Mouse (Mus musculus): Measurements from ENCODE around the gene Prkag1.

Gene Prkag1

DNA sequence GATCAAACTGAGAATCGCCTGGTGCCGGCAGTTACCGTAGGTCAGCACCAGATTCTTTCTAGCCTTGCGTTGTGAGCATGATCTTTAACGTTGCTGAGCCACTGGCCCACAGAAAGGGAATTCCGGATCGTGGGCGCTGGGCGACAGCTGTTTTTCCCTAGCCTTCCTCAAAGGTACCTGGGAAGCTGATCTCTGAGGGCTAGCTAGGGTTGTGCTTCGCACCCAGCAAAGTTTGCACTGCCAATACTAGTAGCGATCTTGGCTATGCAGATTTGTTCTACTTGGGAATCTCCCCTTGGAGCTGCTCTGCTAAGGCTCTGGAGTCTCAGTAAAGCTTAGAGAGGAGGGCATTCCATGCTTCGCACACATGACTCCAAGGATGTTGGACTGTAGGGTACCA is 40.1 kb downstream of the Prkag1 start:
- DNase-seq = no peak

DNA sequence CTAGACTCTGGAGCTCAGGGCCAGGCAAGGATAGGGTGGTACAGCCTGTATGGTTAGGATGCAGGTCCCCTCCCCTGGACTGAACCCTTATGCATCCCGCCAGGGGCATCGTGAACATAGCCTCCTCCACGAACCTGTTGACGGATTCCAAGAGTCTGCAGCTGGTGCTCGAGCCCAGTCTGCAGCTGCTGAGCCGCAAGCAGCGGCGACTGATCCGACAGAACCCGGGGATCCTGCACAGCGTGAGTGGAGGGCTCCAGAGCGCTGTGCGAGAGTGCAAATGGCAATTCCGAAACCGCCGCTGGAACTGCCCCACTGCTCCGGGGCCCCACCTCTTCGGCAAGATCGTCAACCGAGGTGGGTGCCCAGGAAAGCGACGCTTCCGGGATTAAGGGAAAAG is 40.6 kb downstream of the Prkag1 start:
- no peak for DNase-seq

DNA sequence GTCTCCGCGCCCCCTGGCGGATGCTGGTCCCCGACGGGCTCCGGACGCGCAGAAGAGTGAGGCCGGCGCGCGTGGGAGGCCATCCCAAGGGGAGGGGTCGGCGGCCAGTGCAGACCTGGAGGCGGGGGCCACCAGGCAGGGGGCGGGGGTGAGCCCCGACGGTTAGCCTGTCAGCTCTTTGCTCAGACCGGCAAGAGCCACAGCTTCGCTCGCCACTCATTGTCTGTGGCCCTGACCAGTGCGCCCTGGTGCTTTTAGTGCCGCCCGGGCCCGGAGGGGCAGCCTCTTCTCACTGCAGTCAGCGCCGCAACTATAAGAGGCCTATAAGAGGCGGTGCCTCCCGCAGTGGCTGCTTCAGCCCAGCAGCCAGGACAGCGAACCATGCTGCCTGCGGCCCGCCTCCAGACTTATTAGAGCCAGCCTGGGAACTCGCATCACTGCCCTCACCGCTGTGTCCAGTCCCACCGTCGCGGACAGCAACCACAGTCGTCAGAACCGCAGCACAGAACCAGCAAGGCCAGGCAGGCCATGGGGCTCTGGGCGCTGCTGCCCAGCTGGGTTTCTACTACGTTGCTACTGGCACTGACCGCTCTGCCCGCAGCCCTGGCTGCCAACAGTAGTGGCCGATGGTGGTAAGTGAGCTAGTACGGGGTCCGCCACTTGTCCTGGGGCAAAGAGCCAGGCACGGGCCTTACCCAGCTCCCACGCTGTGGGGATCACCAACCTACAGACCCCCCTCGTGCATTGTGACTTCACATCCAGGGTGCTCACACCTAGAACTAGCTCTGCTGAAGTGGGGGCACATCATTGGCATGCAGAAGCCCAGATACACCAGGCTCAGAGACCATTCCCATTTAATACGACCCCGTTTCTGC is 41.4 kb downstream of the Prkag1 start, which contains the start of gene Wnt1:
Gene Wnt1, plus strand, starts transcription at position 197 of the 875 bp plus-strand sequence.
- DNase-seq = no peak

DNA sequence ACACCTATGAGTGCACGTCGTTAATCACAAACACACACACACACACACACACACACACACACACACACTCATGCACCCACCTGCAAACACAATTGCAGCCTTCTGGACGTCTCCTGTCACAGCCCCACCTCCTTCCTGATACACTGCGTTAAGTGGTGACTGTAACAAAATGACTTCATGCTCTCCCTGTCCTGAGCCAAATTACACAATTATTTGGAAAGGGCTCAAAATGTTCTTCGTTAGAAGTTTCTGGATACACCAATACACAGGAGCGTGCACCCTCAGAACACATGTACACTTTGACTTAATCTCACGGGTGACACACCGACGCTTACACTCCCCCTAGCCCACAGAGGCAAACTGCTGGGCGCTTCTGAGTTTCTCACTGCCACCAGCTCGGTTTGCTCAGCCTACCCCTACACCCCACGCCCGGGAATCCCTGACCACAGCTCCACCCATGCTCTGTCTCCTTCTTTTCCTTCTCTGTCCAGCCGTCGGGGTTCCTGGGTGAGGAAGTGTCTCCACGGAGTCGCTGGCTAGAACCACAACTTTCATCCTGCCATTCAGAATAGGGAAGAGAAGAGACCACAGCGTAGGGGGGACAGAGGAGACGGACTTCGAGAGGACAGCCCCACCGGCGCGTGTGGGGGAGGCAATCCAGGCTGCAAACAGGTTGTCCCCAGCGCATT is 42.2 kb downstream of the Prkag1 start:
- no peak for DNase-seq

DNA sequence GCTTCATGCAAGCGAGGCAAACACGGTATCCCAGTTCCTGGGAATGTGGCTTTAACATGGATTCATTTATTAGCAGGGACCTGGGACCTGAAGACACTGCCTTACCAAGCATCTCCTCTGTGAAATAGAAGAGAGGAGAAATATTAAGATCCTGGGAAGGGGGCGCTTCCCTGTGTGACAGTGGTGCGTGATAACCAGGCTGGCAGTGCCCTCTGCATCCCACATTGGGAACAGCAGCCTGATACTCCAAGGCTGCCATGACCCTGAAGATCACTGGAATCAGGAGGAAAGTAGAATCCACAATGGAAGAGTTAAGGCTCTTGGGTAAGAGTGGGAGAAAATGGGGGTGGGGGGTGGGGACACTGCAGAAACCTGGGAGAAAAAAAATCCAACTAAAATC is 43.4 kb downstream of the Prkag1 start:
- no peak for DNase-seq

DNA sequence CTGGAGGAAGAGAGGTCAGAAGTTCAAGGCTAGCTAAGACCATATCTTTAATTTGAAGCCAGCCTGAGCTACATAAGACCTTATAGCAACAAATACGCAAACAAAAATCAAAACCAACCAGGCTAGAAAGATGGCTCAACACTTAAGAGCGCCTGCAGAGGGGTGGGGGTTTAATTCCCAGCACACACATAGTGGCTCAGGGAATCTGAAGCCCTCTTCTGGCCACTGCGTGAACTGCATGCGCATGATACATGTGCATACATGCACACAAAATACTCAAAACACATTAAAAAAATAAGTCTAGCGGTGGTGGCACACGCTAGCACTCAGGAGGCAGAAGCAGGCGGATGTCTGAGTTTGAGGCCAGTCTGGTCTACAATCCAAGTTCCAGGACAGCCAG is 45.6 kb downstream of the Prkag1 start:
- DNase-seq = no peak

DNA sequence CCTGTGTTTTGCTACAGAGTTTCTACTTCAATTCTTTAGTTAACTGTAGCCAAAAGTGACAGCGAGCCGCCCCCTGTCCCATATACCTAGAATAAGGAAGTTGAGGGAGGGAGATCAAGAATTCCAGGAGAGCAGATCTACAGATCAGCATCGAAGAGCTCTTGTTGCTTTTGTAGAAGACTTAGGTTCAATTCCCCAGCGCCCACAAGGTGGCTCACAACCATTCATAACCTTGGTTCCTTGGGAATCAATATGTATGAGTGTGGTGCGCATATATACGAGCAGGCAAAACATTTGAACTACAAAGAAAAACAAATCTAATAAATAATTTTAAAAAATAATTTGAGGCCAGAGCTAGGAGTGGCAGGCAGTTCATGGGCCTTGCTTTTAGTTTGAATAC is 50.2 kb downstream of the Prkag1 start:
- DNase-seq = no peak

DNA sequence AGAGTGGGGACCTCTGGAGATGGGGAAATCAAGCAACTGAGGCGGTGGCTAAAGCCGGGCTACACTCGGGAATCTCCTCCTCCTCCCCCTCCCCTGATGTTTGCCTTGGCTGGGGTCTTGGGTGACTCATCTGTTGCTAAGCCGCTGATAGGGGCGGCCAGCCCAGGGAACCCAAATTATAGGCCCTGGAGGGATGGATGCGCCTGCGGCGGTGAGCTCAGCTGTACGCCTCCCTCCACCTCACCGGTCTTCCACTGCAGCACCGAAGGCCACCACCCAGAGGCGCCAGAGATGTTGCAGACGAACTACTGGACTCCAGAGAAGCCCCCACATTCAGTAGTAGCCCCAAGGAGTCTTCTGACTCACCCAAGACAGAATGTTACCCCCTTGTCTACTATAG is 50.7 kb downstream of the Prkag1 start:
- DNase-seq = no peak

DNA sequence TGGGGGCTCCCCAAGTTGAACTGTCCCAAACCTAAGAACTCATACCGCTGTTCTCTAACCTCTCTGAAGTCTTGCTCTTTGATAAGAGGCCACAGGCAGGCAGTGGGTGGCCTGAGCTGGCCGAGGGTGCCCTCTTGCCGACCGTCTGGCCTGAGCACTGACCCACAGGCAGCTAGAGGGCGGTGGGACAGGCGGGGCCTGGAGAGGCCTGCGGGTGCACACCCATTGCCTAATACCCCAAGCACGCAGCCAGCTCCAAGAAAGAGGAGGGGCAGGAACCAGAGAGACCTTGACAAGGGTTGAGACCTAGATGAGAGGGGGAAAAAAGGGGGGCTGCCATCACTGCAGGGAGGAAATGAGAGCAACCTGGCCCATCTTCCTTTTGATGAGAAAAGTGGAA is 51.2 kb downstream of the Prkag1 start:
- no peak for DNase-seq

DNA sequence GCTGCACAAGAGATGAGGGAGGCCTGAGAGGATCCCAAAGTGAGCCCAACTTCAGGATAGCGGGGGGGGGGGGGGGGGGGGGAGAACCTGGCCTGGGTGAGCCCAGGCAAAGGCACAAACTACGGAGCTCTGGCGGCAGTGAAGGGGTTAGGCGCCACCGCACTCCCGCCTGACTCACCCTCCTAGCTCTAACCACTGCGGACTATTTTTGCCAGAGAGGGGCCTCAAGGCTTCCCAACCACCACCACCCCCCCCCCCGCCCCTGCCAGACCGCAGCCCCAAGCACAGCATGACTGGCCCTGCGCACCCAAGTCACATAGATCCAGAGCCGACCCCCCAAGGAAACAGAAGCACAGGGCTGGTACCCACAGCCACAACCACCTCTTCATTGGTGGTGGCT is 52.5 kb downstream of the Prkag1 start:
- DNase-seq = no peak

DNA sequence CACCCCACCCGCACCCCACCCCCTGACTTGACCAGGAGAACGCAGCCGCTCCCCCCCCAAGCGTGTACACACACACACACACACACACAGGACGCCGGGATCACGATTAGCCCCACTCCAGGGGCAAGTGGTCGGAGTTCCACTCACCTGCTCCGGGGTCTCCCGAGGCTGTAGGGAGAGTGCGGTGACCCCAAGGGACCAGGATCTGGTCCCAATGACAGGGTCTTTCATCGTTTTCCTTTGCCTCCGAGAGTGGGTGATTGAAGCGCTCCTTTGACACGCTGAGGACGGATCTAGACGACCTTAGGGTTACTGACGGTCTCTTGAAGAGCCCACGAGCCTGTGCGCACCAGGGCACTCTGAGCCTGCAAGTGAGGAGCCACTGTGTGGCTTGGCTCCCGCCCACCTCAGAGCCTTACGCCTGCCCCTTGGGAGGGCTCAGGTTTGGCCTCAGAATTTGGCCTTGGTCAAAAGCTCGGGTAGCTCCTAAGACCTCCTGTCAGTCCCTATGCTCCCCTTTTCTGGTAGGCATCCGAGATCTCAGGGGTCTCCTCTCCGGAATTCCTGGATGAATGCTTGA is 53.0 kb downstream of the Prkag1 start:
- DNase-seq = no peak

DNA sequence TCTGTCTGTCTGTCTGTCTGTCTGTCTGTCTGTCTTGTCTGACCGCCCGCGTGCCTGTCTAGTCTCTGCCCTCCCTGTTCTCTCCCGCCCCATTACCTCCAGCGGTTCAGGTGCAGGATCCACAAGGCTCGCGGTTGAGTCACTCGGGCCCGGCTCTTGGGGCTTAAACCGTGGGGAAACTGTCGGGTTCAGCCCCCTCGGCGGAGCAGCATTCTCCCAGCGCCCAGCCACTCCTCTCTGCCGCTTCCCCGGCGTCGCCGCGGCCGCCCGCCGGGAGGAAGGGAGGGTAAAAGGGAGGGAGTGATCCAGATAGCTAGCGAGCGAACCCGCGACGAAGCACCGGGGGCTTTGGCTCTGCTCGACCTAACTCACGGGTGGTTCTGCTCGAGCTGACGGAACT is 53.6 kb downstream of the Prkag1 start, which contains the start of gene Wnt10b:
Gene Wnt10b, minus strand, starts transcription at position 389 of the 400 bp plus-strand sequence.
- DNase-seq = no peak

DNA sequence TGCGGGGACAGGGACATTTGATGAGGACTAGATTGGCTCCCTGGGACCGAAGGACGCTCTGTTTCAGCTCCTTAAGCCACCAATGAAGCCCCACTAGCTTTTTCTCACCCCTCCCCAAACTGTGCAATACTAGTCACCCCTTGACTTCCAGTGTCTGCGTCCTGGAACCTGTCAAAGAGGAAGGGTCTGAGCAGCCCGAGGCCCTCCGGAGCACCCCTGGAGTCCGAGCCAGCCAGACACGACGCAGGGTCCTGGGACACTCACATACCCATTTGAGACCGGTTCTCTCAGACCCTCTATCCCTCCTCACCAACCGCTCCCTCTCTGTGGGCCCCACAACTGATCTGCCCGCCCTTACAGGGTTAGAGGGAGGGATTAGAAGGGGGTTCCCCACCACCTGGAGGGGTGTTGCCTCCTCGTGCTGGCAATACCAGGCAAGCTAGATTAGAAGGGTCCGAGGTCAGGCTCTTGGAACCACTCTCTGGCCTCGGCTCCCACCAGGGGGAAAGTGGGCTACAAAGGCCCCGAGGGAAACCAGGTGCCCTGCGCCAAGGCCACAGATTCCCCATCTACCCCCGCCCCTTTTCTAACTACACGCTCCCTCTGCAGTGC is 54.2 kb downstream of the Prkag1 start:
- no peak for DNase-seq

DNA sequence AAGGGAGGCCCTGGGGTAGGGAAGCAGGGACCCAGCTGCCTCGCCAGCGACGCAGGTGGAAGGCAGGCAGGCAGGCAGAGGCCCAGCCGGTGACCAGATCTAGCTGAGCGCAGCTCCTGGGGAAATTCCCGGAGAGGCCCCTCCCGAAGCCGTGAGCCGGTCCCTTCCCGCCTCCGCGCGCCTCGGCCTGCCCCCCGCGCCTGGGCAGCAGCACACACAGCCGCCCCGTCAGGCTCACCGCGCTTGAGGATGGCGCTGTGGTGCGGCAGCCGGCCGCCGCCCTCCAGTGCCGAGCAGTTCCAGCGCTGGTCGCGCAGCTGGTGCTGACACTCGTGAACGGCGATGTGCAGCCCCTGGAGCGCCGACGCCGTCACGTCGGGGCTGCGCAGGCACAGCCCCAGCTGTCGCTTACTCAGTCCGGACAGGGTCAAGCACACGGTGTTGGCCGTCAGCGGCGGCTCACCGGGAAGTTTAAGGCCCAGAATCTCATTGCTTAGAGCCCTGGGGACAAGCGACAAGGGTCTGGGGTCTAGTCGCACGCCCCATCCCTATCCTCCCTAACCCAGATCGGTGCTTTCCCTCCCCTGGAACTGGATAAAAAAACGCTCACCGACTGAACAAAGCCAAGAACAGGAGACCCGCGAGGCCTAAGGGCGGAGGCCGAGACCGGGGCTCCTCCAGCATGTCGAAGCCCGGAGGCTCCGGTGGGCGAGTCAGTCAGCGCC is 54.9 kb downstream of the Prkag1 start:
- no peak for DNase-seq

DNA sequence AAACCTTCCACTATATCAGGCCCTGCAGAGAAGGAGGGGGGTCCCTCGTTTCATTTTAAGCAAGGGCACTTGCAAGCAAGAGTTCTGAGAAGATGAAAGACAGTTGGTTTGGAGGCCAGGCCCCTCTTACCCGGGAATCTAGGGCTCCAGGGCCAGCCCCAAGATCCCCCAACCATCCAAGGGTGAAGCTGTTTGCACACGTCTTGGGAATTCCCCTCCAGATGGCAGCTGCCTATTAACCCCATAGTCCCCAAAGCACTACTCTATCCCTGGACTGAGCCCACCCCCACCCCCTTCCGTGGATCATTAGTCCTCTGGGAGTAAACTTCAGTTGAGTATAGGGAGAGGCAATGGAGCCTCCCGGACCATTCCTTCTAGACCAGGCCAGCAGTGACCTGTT is 55.8 kb downstream of the Prkag1 start:
- no peak for DNase-seq

DNA sequence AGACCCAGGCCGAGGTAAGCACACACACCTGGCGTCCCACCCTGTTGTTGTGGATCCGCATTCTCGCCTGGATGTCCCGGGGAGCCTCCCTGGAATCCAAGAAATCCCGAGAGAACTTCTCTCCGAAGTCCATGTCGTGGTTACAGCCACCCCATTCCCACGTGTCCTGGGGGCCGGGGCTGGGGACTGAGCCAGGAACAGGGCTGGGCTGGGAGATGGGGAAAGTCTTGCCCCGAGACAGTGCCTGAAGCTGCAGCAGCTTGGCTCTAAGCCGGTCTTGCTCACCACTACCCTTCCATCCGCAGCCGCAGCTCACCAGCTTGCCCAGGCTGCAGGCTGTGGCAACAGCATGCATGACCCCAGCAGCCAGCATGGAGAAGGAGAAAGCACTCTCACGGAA is 57.2 kb downstream of the Prkag1 start:
- DNase-seq = no peak

DNA sequence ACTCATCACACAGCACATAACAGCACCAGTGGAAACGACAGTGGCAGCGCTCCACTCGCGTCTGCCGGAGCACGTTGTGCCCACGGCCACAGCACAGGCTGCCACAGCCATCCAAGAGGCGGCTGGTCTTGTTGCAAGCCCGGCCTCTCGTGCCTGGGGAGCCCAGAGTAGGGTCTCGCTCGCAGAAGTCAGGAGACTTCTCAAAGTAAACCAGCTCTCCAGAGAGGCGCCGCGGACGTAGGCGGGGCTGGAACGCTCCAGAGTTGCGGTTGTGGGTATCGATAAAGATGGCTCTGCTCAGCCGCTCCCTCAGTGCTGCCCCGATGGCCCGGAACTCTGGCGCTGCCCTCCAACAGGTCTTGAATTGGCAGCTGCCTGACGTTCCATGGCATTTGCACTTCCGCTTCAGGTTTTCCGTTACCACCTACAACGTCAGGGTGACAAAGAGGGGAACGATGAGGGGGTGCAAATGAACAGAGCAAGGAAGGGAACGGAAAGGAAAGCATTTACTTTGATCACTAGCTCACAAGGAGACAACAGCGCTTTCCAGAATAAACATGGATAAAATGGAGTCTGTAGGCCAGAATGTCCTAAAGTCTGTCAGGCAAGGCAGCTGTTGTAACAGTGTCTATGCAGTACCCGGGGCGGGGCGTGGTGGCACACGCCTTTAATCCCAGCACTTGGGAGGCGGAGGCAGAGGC is 58.7 kb downstream of the Prkag1 start:
- no peak for DNase-seq

DNA sequence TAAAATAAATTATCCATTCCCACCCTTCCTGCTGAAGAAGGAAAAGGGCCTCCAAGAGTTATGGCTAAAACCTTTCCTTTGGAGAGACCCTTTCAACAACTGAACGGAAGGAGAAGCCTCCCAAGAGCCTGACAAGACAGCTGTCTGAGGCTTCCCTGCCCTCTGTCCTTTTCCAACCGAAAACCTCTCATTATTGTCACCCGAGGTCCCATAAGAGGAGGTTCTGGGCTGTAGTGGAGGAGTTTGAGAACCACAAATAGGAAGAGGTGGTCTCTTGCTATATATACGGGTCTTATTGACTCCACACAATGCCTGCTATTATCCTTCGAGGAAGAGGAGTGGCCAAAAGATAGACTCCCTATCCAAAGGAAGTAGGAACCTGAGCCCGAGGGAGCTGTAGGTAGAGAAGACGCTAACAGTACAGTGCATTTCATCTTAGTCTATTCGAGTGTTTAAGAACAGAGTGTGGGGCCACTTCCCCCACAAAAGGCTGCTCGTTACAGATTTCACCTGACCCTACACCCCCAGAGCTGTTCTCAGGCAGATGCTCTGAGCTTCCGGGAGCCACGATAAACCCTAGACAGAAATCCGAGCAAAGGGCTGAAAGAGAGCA is 59.4 kb downstream of the Prkag1 start:
- DNase-seq = no peak

DNA sequence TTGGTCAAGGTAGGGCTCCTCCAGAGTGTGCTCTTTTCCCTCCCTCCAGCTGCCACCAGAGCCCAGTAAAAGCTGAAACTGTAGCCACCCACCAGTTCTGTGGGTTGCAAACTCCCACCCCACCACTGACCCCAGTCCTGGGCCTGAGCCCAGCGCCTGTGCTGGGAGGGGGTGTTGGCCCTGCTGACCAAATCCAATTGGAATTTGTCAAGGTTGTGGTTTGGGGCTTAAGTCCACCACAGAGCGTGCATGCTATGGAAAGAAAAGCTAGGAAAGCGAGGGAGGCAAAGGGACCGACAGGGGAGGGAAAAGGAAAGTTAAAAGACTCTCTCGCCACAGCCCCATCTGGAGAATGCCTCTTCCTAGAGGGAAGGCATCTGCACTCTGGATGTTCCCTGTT is 63.1 kb downstream of the Prkag1 start:
- DNase-seq = no peak

DNA sequence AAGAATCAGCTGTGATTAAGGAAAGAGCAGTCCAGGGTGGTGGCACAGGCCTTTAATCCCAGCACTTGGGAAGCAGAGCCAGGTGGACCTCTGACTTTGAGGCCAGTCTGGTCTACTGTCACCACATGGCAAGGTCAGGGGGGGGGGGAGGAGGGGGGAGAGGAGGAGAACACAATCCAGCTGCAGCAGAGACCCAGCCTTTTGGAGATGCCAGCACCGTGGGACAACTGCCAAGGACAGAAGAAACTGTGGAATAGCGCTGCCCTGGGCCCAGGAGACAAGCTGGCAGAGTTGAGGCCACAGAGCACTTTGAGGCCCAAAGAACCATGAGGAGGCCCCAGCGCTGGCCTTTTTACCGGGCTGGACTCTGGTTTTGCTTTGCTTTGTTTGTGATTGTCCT is 65.4 kb downstream of the Prkag1 start:
- no peak for DNase-seq
